Mouse (Mus musculus) testis, postnatal 10 days (tissue): ENCODE measurements around the gene Cyp2c29.
"Not testable (repeated sequence)": the region's sequence is repeated elsewhere in the genome, so short reads cannot be mapped to it uniquely, and the experiment has no call there.

Source experiments
- DNase-seq: peaks from one replicate; pipeline ENCODE4 v3.0.0; 2021; ENCODE audit warnings: low spot score

Cyp2c29 gene

DNA sequence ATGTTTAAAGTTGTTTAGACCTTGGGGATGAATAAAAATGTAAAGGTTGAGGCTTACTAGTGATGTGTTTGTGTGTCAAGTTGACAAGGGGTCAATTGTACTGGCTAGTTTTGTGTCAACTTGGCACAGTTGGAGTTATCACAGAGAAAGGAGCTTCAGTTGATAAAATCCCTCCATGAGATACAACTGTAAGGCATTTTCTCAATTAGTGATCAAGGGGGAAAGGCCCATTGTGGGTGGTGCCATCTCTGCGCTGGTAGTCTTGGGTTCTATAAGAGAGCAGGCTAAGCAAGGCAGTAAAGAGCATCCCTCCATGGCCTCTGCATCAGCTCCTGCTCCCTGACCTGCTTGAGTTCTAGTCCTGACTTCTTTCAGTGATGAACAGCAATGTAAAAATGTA, at the start of gene Cyp2c29:
TSS of gene Cyp2c29 (plus strand) at position 301 of the 400 bp plus-strand sequence.
- DNase-seq: not testable (repeated sequence)

DNA sequence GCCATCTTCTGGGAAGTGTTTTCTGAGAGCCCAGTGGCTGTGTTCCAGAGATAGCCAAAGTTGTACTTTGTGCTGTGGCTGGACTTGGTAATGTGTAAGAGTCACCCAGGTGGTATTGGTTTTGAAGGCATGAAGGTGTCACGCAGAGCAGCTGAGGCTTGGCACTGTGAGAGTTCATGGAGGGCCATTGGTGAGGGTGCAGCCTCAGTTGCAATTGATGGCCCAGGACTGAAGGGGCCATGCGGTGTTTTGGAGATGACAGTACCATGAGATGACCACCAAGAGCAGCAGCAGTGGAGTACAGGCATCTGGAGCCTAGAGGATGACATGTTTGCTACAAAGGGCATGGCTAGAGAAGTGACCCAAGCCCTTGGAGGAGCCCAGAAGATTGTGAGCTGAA, 2.2 kb upstream of the Cyp2c29 start:
- DNase-seq: not testable (repeated sequence)

- DNase-seq: no peak
Observed at GRCm38 (mm10) chr19:39282801-39283200, 13.6 kb downstream of the Cyp2c29 start.

DNA sequence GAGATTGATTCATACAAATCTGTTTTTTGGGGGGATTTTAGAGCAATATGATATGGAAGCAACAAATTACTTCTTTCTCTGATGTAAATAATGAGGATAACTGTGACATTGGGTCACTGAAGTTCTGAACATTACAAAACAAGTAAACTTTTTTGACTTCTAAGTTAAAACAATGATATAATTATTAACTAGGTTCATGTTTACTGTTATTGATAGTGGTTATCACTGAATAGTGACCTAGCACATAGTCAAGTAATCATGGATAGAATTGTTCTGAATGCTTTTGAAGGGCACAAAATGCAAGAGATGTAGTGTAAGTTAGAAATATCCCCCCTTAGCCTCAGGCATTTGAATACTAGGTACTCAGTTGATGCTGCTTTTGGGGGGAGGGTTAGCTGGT, 16.4 kb downstream of the Cyp2c29 start:
- no peak for DNase-seq

- no peak for DNase-seq
Observed at GRCm38 (mm10) chr19:39286825-39287224, 17.6 kb downstream of the Cyp2c29 start.

- no peak for DNase-seq
Observed at GRCm38 (mm10) chr19:39288978-39289377, 19.8 kb downstream of the Cyp2c29 start.
